Mouse (Mus musculus) Muller cell, postnatal 12 days (primary cell): ENCODE results near the gene Lyzl4.
"Not testable (repeated sequence)": the region's sequence is repeated elsewhere in the genome, so short reads cannot be mapped to it uniquely, and the experiment has no call there.

Source experiments
- DNase-seq: peaks from one replicate; pipeline ENCODE4 v3.0.0-alpha.2; 2015; ENCODE audit errors: inconsistent ontology term

Lyzl4 gene

GRCm38 (mm10) chr9:121600861-121601427 is 41.0 kb downstream of the Lyzl4 start:
- no peak for DNase-seq

GRCm38 (mm10) chr9:121600201-121600860 is 41.6 kb downstream of the Lyzl4 start:
- DNase-seq = no peak

GRCm38 (mm10) chr9:121599551-121599950 is 42.3 kb downstream of the Lyzl4 start:
- no peak for DNase-seq

DNA sequence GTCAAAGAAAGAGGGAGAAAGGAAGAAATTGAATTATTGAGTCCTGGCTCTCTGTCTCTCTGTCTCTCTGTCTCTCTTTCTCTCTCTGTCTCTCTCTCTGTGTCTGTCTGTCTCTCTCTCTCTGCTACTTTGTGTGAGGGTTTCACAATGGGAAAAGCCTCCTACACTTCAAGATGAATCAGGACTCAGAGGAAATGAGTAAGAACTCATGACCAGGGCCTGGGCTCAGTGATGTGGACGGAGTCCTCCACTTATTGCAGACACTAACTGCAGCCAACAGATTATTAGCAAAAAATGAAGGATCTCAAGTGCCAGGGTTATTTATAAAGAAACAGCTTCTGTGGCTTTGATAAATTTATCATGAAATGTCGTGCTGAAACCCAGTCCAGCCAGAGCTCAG is 43.8 kb downstream of the Lyzl4 start:
- DNase-seq = peak; percentile 53

DNA sequence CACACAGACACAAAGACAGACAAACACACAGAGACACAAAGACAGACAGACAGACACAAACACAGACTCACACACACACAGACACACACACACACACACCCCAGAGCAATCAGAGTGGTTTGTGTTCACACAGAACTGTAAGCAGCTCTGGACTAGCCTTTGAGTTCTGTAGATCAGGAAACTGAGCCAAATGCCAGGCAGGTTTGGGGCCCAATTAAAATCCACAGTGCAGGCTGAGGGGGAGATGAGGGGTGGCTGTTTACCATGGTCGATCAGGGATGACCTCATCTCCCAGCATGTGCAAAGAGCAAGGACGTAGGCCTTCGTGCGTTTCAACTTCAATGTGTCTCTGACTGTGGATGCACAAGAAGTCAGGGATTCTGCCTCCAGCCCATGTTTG is 47.1 kb downstream of the Lyzl4 start:
- DNase-seq = no peak

DNA sequence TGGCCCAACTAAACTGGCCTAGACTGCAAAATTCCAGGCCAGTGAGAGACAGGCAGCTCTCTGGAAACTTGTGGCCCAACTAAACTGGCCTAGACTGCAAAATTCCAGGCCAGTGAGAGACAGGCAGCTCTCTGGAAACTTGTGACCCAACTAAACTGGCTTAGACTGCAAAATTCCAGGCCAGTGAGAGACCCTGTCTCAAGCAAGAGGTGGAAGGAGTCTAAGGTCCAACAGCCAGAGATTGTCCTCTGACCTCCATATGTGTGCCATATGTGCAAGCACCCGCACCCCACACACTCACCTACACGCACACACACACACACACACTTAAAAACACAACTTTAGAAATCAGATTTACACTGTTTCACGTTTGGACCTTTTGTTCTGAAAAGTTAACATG is 48.1 kb downstream of the Lyzl4 start:
- not testable (repeated sequence) for DNase-seq

GRCm38 (mm10) chr9:121592948-121593550 is 48.8 kb downstream of the Lyzl4 start:
- DNase-seq = no peak

DNA sequence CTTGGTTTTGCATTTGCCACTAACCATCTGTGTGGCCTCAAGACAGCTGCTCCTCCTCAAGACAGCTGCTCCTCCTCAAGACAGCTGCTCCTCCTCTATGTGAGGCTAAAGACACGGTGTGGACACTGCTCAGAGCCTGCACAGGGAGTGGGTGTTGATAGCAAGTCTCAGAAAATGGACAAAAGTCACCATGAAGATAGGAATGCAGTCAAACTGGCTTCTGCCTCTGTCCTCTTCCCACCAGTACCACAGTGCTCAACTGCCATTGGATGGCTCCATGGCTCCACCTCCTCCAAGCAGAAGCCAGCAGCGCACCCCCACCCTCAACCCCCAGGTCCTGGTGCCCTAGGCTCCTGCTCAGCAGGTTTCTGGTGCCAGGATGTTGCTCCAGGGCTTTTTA is 52.4 kb downstream of the Lyzl4 start:
- DNase-seq = no peak

GRCm38 (mm10) chr9:121574380-121574779 is 67.5 kb downstream of the Lyzl4 start:
- DNase-seq = no peak

GRCm38 (mm10) chr9:121568451-121568850 is 73.4 kb downstream of the Lyzl4 start:
- DNase-seq = no peak

DNA sequence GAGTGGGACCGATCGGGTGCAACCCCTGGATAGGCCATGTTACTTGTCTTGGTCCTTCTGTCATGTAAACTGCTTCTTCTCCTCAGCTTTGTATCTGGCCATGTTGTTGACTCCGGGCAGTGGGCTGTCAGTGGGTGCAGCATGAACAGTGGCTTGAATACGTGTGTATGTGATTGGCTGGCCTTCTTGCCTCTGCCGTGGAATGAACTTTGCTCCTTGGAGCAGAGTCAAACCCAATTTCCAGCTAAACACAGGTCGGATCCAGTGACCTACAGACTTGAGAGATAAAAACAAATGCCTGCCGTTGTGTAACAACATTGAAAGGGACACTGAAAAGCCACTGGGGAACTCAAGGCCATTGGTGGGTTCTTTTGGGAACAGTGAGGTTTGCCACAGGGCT is 75.5 kb downstream of the Lyzl4 start:
- DNase-seq = no peak

- no peak for DNase-seq
Measured at GRCm38 (mm10) chr9:121563276-121563675, 78.6 kb downstream of the Lyzl4 start.

GRCm38 (mm10) chr9:121560515-121560914 is 81.4 kb downstream of the Lyzl4 start:
- DNase-seq = peak; percentile 73

DNA sequence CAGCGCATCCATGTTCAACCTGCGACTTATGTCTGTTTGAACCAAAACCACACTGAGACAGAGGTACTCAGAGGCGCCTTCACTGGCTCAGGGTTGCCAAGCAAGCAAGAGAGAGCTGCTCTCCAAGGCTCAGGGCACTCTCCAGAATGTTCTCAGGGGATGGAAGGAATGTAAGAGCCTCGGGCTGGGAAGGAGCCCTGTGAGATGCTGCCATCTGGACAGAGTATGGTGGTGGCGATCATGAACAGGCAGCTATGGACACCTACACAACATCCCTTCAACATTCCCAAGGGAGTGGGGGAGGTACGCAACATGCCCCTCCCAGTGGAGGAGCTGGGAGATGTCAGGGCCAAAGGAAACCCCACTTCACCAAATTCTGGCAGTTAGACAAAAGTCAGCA is 83.7 kb downstream of the Lyzl4 start:
- no peak for DNase-seq

DNA sequence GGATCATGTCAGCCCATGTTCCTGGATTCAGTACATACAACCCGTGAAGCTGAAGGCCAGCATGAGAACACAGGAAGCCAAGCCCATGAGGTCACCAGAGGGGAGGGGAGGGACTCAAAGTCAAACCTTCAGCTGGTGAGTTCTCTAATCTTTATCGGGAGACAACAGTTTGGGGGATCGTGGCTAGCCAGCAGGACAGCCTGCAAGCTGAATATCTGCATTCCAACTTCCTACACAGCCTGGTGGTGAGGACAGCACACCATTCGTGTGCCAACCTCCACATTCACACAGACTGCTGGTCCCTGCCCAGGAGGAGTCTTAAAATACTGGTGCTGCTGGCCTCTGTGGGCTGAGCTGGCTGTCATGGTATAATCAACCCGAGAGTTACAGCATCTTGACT is 85.0 kb downstream of the Lyzl4 start:
- no peak for DNase-seq

DNA sequence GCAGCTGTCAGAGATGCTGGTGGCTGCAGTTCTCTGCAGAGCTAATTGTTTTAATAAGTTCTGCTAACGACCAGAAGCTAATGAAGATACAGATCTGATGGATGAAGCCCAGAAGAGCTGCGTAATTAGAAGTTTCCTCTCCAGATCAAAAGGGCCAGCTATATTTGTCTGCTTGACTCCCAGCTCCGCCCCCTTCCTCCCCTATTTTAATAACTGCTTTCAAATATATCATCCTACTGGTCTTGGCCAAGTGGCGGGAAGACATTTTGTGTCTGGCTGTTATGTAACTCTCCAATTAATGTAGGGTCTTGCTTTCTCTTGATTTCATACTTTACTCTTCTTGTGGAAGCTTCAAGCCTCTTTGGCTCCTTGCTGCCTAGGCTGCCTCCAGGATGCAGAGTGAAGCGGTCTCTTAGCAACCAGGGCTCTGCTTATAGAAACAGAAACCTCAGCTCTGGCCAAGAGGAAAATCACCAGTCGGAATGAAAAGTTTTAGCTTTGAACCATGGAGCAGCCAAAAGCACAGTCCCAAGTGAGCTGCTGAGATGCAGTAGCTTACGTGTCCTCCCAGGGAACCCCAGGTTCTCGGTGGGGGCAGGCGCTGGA is 86.4 kb downstream of the Lyzl4 start:
- peak; percentile 83 for DNase-seq

GRCm38 (mm10) chr9:121553643-121554042 is 88.3 kb downstream of the Lyzl4 start:
- DNase-seq = no peak

- peak; percentile 75 for DNase-seq
Measured at GRCm38 (mm10) chr9:121550327-121550771, 91.5 kb downstream of the Lyzl4 start.

- DNase-seq = no peak
Measured at GRCm38 (mm10) chr9:121549444-121549843, 92.5 kb downstream of the Lyzl4 start.

- no peak for DNase-seq
Measured at GRCm38 (mm10) chr9:121549010-121549409, 92.9 kb downstream of the Lyzl4 start.

- no peak for DNase-seq
Measured at GRCm38 (mm10) chr9:121547431-121547830, 94.5 kb downstream of the Lyzl4 start.

- no peak for DNase-seq
Measured at GRCm38 (mm10) chr9:121541530-121541929, 100.4 kb downstream of the Lyzl4 start.

DNA sequence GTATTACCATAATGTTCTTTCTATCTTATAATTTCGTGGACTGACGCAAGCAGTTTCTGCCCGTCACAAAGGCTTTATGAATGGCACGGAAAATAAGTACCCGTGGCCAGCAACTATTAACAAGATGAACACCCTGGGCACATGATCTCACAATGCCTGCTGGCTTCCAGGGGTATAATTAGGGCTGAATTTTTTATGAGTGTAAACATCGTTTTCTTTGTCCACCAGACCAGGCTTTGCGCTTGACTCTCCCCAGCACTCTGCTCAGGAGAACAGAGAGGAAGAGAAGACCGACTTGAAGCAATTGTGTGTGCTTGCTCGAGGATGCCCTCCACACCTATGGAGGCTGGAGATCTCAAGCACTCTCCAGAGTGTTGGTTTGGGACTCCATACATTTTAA is 109.3 kb downstream of the Lyzl4 start:
- peak; percentile 11 for DNase-seq
